Mouse (Mus musculus) embryonic stem cell, embryonic (primary cell): ENCODE results near the gene Spg21.

ENCODE experiments used
- CTCF ChIA-PET, 4 experiments: fragments of 300-600 bp in 2 of 4; fragments of 350-600 bp in 2 of 4; sonication (Branson Sonifier 250); formaldehyde crosslinking; loops; one replicate each; lab custom pipeline; 2022; ENCODE audit warnings: inconsistent platforms in 2 of 4; lab: Charles Lee
- POLR2A ChIA-PET, 4 experiments: fragments of 300-600 bp in 2 of 4; fragments of 350-600 bp in 2 of 4; sonication (Branson Sonifier 250); formaldehyde crosslinking; loops; one replicate each; lab custom pipeline; 2022; ENCODE audit warnings: antibody characterized with exemption in 4 of 4, inconsistent platforms in 1 of 4; lab: Charles Lee

The Spg21 gene

GRCm38 (mm10) chr9:65447951-65448350, 12.8 kb upstream of the Spg21 start:
- CTCF ChIA-PET: interaction anchor here in 2 of 4 experiments (0.7 to 0.8 kb wide), 2 partner anchors 10 to 12 kb away, joined by 3 to 4 read pairs; partner anchors contain the start of gene Mtfmt (in 1 of the 2)
- POLR2A ChIA-PET: interaction anchor here in 3 of 4 experiments (1.0 to 2.1 kb wide), 5 partner anchors 12 to 33 kb away, joined by 3 to 9 read pairs (median 3); partner anchors contain the start of genes Mtfmt (in 2 of the 3) and Spg21 (in 1 of the 3)

- POLR2A ChIA-PET: interaction anchor here in 2 of 4 experiments (1.4 to 4.5 kb wide), 2 partner anchors 23 kb away, joined by 6 to 24 read pairs; partner anchors contain the start of gene Mtfmt (in 2 of the 2)
- CTCF ChIA-PET: no interaction called here
Observed at GRCm38 (mm10) chr9:65458975-65459374, 1.8 kb upstream of the Spg21 start.

- ChIA-PET CTCF (interaction anchor here in 2 of 4 experiments (0.9 to 1.3 kb wide), 5 partner anchors 24 to 139 kb away, joined by 3 to 8 read pairs (median 6); partner anchors contain the start of genes Mtfmt (in 1 of the 2) and Plekho2 (in 1 of the 2)), POLR2A (interaction anchor here (0.5 to 4.5 kb wide), 21 partner anchors 9 to 1564 kb away, joined by 3 to 24 read pairs (median 4); partner anchors contain the start of genes Mtfmt (in 3 of the 4), Ankdd1a (in 1 of the 4), Pif1 (in 1 of the 4) and Plekho2 (in 1 of the 4))
Observed at GRCm38 (mm10) chr9:65460198-65460597, 549 bp upstream of the Spg21 start.

- CTCF ChIA-PET: interaction anchor here (0.5 to 1.1 kb wide), 14 partner anchors 8 to 628 kb away, joined by 3 to 7 read pairs (median 4); partner anchors contain the start of gene Mtfmt (in 1 of the 4)
- POLR2A ChIA-PET: interaction anchor here (0.5 to 3.2 kb wide), 23 partner anchors 9 to 358 kb away, joined by 3 to 16 read pairs (median 4); partner anchors contain the start of genes Mtfmt (in 2 of the 4), Pif1 (in 1 of the 4) and Plekho2 (in 1 of the 4)
Observed at GRCm38 (mm10) chr9:65462544-65462943, 1.8 kb downstream of the Spg21 start.

- CTCF ChIA-PET: no interaction called here
- POLR2A ChIA-PET: interaction anchor here in 1 of 4 experiments (0.9 to 1.3 kb wide), 2 partner anchors 15 to 17 kb away, joined by 3 read pairs; no protein-coding TSS in a partner anchor
Observed at GRCm38 (mm10) chr9:65464161-65464560, 3.4 kb downstream of the Spg21 start.

GRCm38 (mm10) chr9:65465241-65465640, 4.5 kb downstream of the Spg21 start:
- ChIA-PET POLR2A (interaction anchor here in 2 of 4 experiments (0.9 to 1.6 kb wide), 3 partner anchors 16 to 134 kb away, joined by 3 read pairs; partner anchors contain the start of gene Mtfmt (in 1 of the 2)), CTCF (interaction anchor here in 1 of 4 experiments (0.7 kb wide), 1 partner anchor 71 kb away, joined by 4 read pairs; no protein-coding TSS in a partner anchor)

GRCm38 (mm10) chr9:65467686-65468085, 6.9 kb downstream of the Spg21 start:
- ChIA-PET CTCF (no interaction called here), POLR2A (interaction anchor here in 2 of 4 experiments (0.7 to 2.1 kb wide), 5 partner anchors 9 to 1284 kb away, joined by 3 to 7 read pairs (median 4); partner anchors contain the start of gene Mtfmt (in 1 of the 2))

- CTCF ChIA-PET: no interaction called here
- POLR2A ChIA-PET: interaction anchor here in 1 of 4 experiments (1.3 to 2.6 kb wide), 2 partner anchors 10 to 16 kb away, joined by 4 to 13 read pairs; no protein-coding TSS in a partner anchor
Observed at GRCm38 (mm10) chr9:65472769-65473168, 12.0 kb downstream of the Spg21 start.

GRCm38 (mm10) chr9:65479158-65479557, 18.4 kb downstream of the Spg21 start:
- CTCF ChIA-PET: no interaction called here
- POLR2A ChIA-PET: interaction anchor here in 2 of 4 experiments (0.9 to 1.2 kb wide), 2 partner anchors 8 to 15 kb away, joined by 3 read pairs; no protein-coding TSS in a partner anchor

- CTCF ChIA-PET: interaction anchor here in 3 of 4 experiments (0.5 to 0.6 kb wide), 4 partner anchors 22 to 1637 kb away, joined by 3 to 5 read pairs (median 3); no protein-coding TSS in a partner anchor
- POLR2A ChIA-PET: interaction anchor here (0.6 to 1.2 kb wide), 6 partner anchors 9 to 1199 kb away, joined by 3 to 4 read pairs (median 3); partner anchors contain the start of gene Tipin (in 1 of the 4)
Observed at GRCm38 (mm10) chr9:65480071-65480470, 19.3 kb downstream of the Spg21 start.

GRCm38 (mm10) chr9:65491476-65491875, 30.7 kb downstream of the Spg21 start:
- ChIA-PET POLR2A (interaction anchor here in 1 of 4 experiments (1.0 kb wide), 1 partner anchor 29 kb away, joined by 3 read pairs; no protein-coding TSS in a partner anchor), CTCF (no interaction called here)

- CTCF ChIA-PET: interaction anchor here in 1 of 4 experiments (1.4 kb wide), 1 partner anchor 36 kb away, joined by 3 read pairs; no protein-coding TSS in a partner anchor
- POLR2A ChIA-PET: interaction anchor here in 1 of 4 experiments (0.6 to 0.8 kb wide), 2 partner anchors 57 to 317 kb away, joined by 3 to 4 read pairs; partner anchors contain the start of gene Mtfmt
Observed at GRCm38 (mm10) chr9:65492351-65492750, 31.6 kb downstream of the Spg21 start.

- ChIA-PET CTCF (interaction anchor here in 1 of 4 experiments (1.4 kb wide), 1 partner anchor 36 kb away, joined by 3 read pairs; no protein-coding TSS in a partner anchor), POLR2A (interaction anchor here in 1 of 4 experiments (0.8 kb wide), 1 partner anchor 57 kb away, joined by 3 read pairs; the partner anchor contains the start of gene Mtfmt)
Observed at GRCm38 (mm10) chr9:65492851-65493250, 32.1 kb downstream of the Spg21 start.

- CTCF ChIA-PET: interaction anchor here (0.6 to 2.6 kb wide), 27 partner anchors 9 to 691 kb away, joined by 3 to 10 read pairs (median 3); partner anchors contain the start of genes Dennd4a (in 1 of the 4), Mtfmt (in 1 of the 4) and Plekho2 (in 1 of the 4)
- POLR2A ChIA-PET: interaction anchor here (0.5 to 1.9 kb wide), 9 partner anchors 16 to 373 kb away, joined by 3 to 5 read pairs (median 4); partner anchors contain the start of genes Ankdd1a (in 1 of the 4) and Mtfmt (in 1 of the 4)
Observed at GRCm38 (mm10) chr9:65502146-65502545, 41.4 kb downstream of the Spg21 start.

GRCm38 (mm10) chr9:65502721-65503505, 42.2 kb downstream of the Spg21 start:
- POLR2A ChIA-PET: interaction anchor here in 3 of 4 experiments (0.7 to 1.6 kb wide), 5 partner anchors 17 to 162 kb away, joined by 3 to 5 read pairs (median 3); partner anchors contain the start of genes Ankdd1a (in 1 of the 3), Mtfmt (in 1 of the 3) and Pif1 (in 1 of the 3)

GRCm38 (mm10) chr9:65508449-65508848, 47.7 kb downstream of the Spg21 start:
- ChIA-PET POLR2A (interaction anchor here in 1 of 4 experiments (0.6 to 1.0 kb wide), 2 partner anchors 18 to 53 kb away, joined by 3 to 5 read pairs; no protein-coding TSS in a partner anchor), CTCF (interaction anchor here in 2 of 4 experiments (0.5 to 1.2 kb wide), 2 partner anchors 72 to 1248 kb away, joined by 3 to 5 read pairs; no protein-coding TSS in a partner anchor)

More at GRCm38 (mm10) chr9:65502721-65503505, 42.2 kb downstream of the Spg21 start:
- CTCF ChIA-PET: interaction anchor here (0.6 to 2.6 kb wide), 18 partner anchors 11 to 679 kb away, joined by 3 to 10 read pairs (median 3); partner anchors contain the start of gene Mtfmt (in 1 of the 4)

- ChIA-PET POLR2A (no interaction called here), CTCF (no interaction called here)
Observed at GRCm38 (mm10) chr9:65512520-65512919, 51.8 kb downstream of the Spg21 start.
